Mouse (Mus musculus): ENCODE measurements around the gene Ubqln1. TPM values are rescaled to one million over a fixed set of nuclear protein-coding genes. Genes with fewer than 3 reads are reported as not detected.

Ubqln1 gene
- 153 and 158 TPM in 2 replicates for polyA plus RNA-seq (2016; fragmentation: Nextera tagmentation; extraction: Ambion mirVana)

- Histone ChIP-seq H3K4me3 (peak within 1 kb of the TSS; percentile 99), H3K36me3 (peaks cover 8% of the 10 kb centered on the region; the same call in 1 of the 2 replicates), H3K4me1 (peaks cover 23% of the 10 kb centered on the region), H3K27ac (peak within 1 kb of the TSS; percentile 98), H3K9me3 (replicated peaks) (no peaks in the 10 kb centered on the region), H3K27me3 (ENCODE audit: low read depth, poor library complexity, severe bottlenecking) (no peaks in the 10 kb centered on the region)
- DNase-seq (ENCODE audit: low spot score), result peak; percentile 91
- 4% methylated on average over 62 of the region's 62 CpGs for WGBS
These were observed at the start of gene Ubqln1 for GRCm38 (mm10) chr13:58215592-58216341. Gene Ubqln1 (minus strand): TSS chr13:58215653.

- Histone ChIP-seq H3K4me1 (no peaks in the 10 kb centered on the region), H3K36me3 (peaks cover 8% of the 10 kb centered on the region), H3K4me3 (no peak overlapping the region), H3K9me3 (replicated peaks) (no peaks in the 10 kb centered on the region), H3K27me3 (ENCODE audit: low read depth, poor library complexity, severe bottlenecking) (no peaks in the 10 kb centered on the region), H3K27ac (no peak overlapping the region)
- WGBS, result 85% methylated on average over 8 of the region's 8 CpGs
- DNase-seq (ENCODE audit: low spot score), result no peak
These were observed 48.1 kb upstream of the Ubqln1 start for GRCm38 (mm10) chr13:58263546-58263945.

GRCm38 (mm10) chr13:58261674-58262073, 46.2 kb upstream of the Ubqln1 start:
- no peaks in the 10 kb centered on the region for H3K27me3 ChIP-seq (ENCODE audit: low read depth, poor library complexity, severe bottlenecking)
- H3K4me1 ChIP-seq, result no peaks in the 10 kb centered on the region
- no peak for DNase-seq (ENCODE audit: low spot score)
- 93% methylated on average over 4 of the region's 4 CpGs for WGBS
- no peak overlapping the region for H3K4me3 ChIP-seq
- peaks cover 8% of the 10 kb centered on the region for H3K36me3 ChIP-seq
- H3K9me3 ChIP-seq (replicated peaks), result no peaks in the 10 kb centered on the region
- no peak overlapping the region for H3K27ac ChIP-seq

- Histone ChIP-seq H3K4me3 (no peak overlapping the region), H3K36me3 (peaks cover 7% of the 10 kb centered on the region; the same call in 1 of the 2 replicates), H3K4me1 (no peaks in the 10 kb centered on the region), H3K9me3 (replicated peaks) (no peaks in the 10 kb centered on the region), H3K27ac (no peak overlapping the region), H3K27me3 (ENCODE audit: low read depth, poor library complexity, severe bottlenecking) (no peaks in the 10 kb centered on the region)
- 87% methylated on average over 1 of the region's 1 CpGs for WGBS
- DNase-seq (ENCODE audit: low spot score), result no peak
These were observed 37.8 kb upstream of the Ubqln1 start for GRCm38 (mm10) chr13:58253268-58253667.

- Histone ChIP-seq H3K27ac (no peak overlapping the region), H3K36me3 (peaks cover 4% of the 10 kb centered on the region; the same call in 1 of the 2 replicates), H3K9me3 (replicated peaks) (no peaks in the 10 kb centered on the region), H3K4me1 (no peaks in the 10 kb centered on the region), H3K4me3 (no peak overlapping the region), H3K27me3 (ENCODE audit: low read depth, poor library complexity, severe bottlenecking) (no peaks in the 10 kb centered on the region)
- 84% methylated on average over 5 of the region's 5 CpGs for WGBS
- no peak for DNase-seq (ENCODE audit: low spot score)
These were observed 33.5 kb upstream of the Ubqln1 start for GRCm38 (mm10) chr13:58248957-58249356.

GRCm38 (mm10) chr13:58236536-58236935, 21.1 kb upstream of the Ubqln1 start:
- DNase-seq (ENCODE audit: low spot score), result no peak
- 92% methylated on average over 7 of the region's 7 CpGs for WGBS
- no peak overlapping the region for H3K4me3 ChIP-seq
- no peaks in the 10 kb centered on the region for H3K27me3 ChIP-seq (ENCODE audit: low read depth, poor library complexity, severe bottlenecking)
- no peak overlapping the region for H3K27ac ChIP-seq
- no peaks in the 10 kb centered on the region for H3K4me1 ChIP-seq
- H3K9me3 ChIP-seq (replicated peaks), result no peaks in the 10 kb centered on the region
- 0 out of 2 replicates have a peak, but pooled peaks cover 5% of the 10 kb centered on the region for H3K36me3 ChIP-seq

- Histone ChIP-seq H3K27ac (no peak overlapping the region), H3K9me3 (replicated peaks) (no peaks in the 10 kb centered on the region), H3K4me3 (no peak overlapping the region), H3K36me3 (0 out of 2 replicates have a peak, but pooled peaks cover 2% of the 10 kb centered on the region), H3K4me1 (no peaks in the 10 kb centered on the region), H3K27me3 (ENCODE audit: low read depth, poor library complexity, severe bottlenecking) (no peaks in the 10 kb centered on the region)
- DNase-seq (ENCODE audit: low spot score), result peak; percentile 33
- WGBS, result 48% methylated on average over 5 of the region's 5 CpGs
These were observed 17.2 kb upstream of the Ubqln1 start for GRCm38 (mm10) chr13:58232611-58233010.

GRCm38 (mm10) chr13:58232070-58232469, 16.6 kb upstream of the Ubqln1 start:
- H3K4me1 ChIP-seq, result no peaks in the 10 kb centered on the region
- no peaks in the 10 kb centered on the region for H3K9me3 ChIP-seq (replicated peaks)
- no peak overlapping the region for H3K27ac ChIP-seq
- 0 out of 2 replicates have a peak, but pooled peaks cover 2% of the 10 kb centered on the region for H3K36me3 ChIP-seq
- 91% methylated on average over 8 of the region's 8 CpGs for WGBS
- no peaks in the 10 kb centered on the region for H3K27me3 ChIP-seq (ENCODE audit: low read depth, poor library complexity, severe bottlenecking)
- DNase-seq (ENCODE audit: low spot score), result no peak
- no peak overlapping the region for H3K4me3 ChIP-seq

- H3K27ac ChIP-seq, result no peak overlapping the region
- no peak overlapping the region for H3K4me3 ChIP-seq
- H3K36me3 ChIP-seq, result no peaks in the 10 kb centered on the region
- WGBS, result 91% methylated on average over 2 of the region's 2 CpGs
- no peaks in the 10 kb centered on the region for H3K4me1 ChIP-seq
- H3K27me3 ChIP-seq (ENCODE audit: low read depth, poor library complexity, severe bottlenecking), result no peaks in the 10 kb centered on the region
- DNase-seq (ENCODE audit: low spot score), result no peak
- H3K9me3 ChIP-seq (replicated peaks), result no peaks in the 10 kb centered on the region
These were observed 13.2 kb upstream of the Ubqln1 start for GRCm38 (mm10) chr13:58228624-58229023.

GRCm38 (mm10) chr13:58225694-58226093, 10.2 kb upstream of the Ubqln1 start:
- no peaks in the 10 kb centered on the region for H3K4me1 ChIP-seq
- no peak for DNase-seq (ENCODE audit: low spot score)
- no peak overlapping the region for H3K4me3 ChIP-seq
- 76% methylated on average over 8 of the region's 8 CpGs for WGBS
- H3K9me3 ChIP-seq (replicated peaks), result no peaks in the 10 kb centered on the region
- no peaks in the 10 kb centered on the region for H3K36me3 ChIP-seq
- no peak overlapping the region for H3K27ac ChIP-seq
- H3K27me3 ChIP-seq (ENCODE audit: low read depth, poor library complexity, severe bottlenecking), result no peaks in the 10 kb centered on the region

GRCm38 (mm10) chr13:58220206-58220605, 4.8 kb upstream of the Ubqln1 start:
- no peak overlapping the region for H3K4me3 ChIP-seq
- DNase-seq (ENCODE audit: low spot score), result no peak
- 86% methylated on average over 3 of the region's 3 CpGs for WGBS
- H3K27me3 ChIP-seq (ENCODE audit: low read depth, poor library complexity, severe bottlenecking), result no peaks in the 10 kb centered on the region
- no peaks in the 10 kb centered on the region for H3K36me3 ChIP-seq
- no peaks in the 10 kb centered on the region for H3K9me3 ChIP-seq (replicated peaks)
- H3K27ac ChIP-seq, result no peak overlapping the region
- H3K4me1 ChIP-seq, result peaks cover 7% of the 10 kb centered on the region

GRCm38 (mm10) chr13:58217536-58217935, 2.1 kb upstream of the Ubqln1 start:
- Histone ChIP-seq H3K27me3 (ENCODE audit: low read depth, poor library complexity, severe bottlenecking) (no peaks in the 10 kb centered on the region), H3K36me3 (peaks cover 5% of the 10 kb centered on the region; the same call in 1 of the 2 replicates), H3K27ac (no peak overlapping the region), H3K4me3 (no peak overlapping the region), H3K4me1 (peaks cover 23% of the 10 kb centered on the region), H3K9me3 (replicated peaks) (no peaks in the 10 kb centered on the region)
- 95% methylated on average over 2 of the region's 2 CpGs for WGBS
- DNase-seq (ENCODE audit: low spot score), result no peak

GRCm38 (mm10) chr13:58216395-58216794, 942 bp upstream of the Ubqln1 start:
- Histone ChIP-seq H3K27ac (0 out of 2 replicates have a peak overlapping the region, but pooled peaks have one; percentile 98), H3K9me3 (replicated peaks) (no peaks in the 10 kb centered on the region), H3K4me3 (peak overlapping the region; percentile 99), H3K4me1 (peaks cover 23% of the 10 kb centered on the region), H3K36me3 (peaks cover 8% of the 10 kb centered on the region; the same call in 1 of the 2 replicates), H3K27me3 (ENCODE audit: low read depth, poor library complexity, severe bottlenecking) (no peaks in the 10 kb centered on the region)
- WGBS, result 92% methylated on average over 9 of the region's 9 CpGs
- DNase-seq (ENCODE audit: low spot score), result no peak
